Mouse (Mus musculus): ENCODE data around the gene Slc35e3.

DNA sequence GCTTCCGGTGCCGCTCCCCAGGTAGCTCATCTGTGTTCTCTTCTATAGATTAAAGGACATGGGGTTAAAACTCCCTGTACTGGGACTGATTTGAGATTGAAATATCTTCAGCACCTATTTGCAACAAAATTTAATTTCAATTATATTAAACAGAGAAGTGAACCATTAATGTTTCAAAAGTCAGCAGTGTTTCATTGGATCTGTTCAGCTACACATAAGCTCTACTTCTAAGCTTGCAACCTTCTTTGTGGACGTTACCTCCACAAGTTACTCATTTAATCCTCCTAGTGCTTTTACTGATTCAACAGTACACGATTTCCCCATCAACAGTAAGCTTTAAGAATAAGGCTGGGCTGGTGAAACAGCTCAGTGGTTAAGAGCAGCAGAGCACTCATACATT lies 51.1 kb downstream of the Slc35e3 start:
- no peak for TF ChIP-seq TAL1 (IDR thresholded peaks at IDR 0.05; ENCODE audit: low read length)
- TF ChIP-seq GATA1 (IDR thresholded peaks at IDR 0.05; ENCODE audit: low read length), result no peak
